Mouse (Mus musculus) E14TG2a.4 (cell line): Measurements from ENCODE around the gene Enpp4.

Experiments used
- CTCF ChIP-seq: conservative IDR thresholded peaks from 2 replicates; pipeline ENCODE4 v1.5.1; 2014; ENCODE audit warnings: low read length
- NANOG ChIP-seq: IDR thresholded peaks from 2 replicates; pipeline ENCODE4 v1.6.1; 2014; ENCODE audit warnings: borderline replicate concordance, low read length, mixed read lengths

- TF ChIP-seq CTCF (no peak), NANOG (no peak)
Measured at GRCm38 (mm10) chr17:44090916-44091315, 14.7 kb downstream of the Enpp4 start.
